Mouse (Mus musculus) lung, postnatal 10 days (tissue): ENCODE data around the gene Cdkl4.
A peak's percentile ranks its signal among the peaks of the same experiment; 100 is the strongest.
"Not testable (repeated sequence)": the region's sequence is repeated elsewhere in the genome, so short reads cannot be mapped to it uniquely, and the experiment has no call there.

Experiments used
- DNase-seq: peaks from one replicate; pipeline ENCODE4 v3.0.0; 2021

Cdkl4 gene

GRCm38 (mm10) chr17:80562792-80563191 lies 14.8 kb downstream of the Cdkl4 start:
- no peak for DNase-seq

GRCm38 (mm10) chr17:80560669-80561401 lies 16.8 kb downstream of the Cdkl4 start:
- DNase-seq: peak; percentile 86

GRCm38 (mm10) chr17:80559745-80560144 lies 17.9 kb downstream of the Cdkl4 start:
- no peak for DNase-seq

GRCm38 (mm10) chr17:80559050-80559449 lies 18.6 kb downstream of the Cdkl4 start:
- DNase-seq: peak; percentile 58

GRCm38 (mm10) chr17:80558583-80558982 lies 19.0 kb downstream of the Cdkl4 start:
- peak; percentile 4 for DNase-seq

- no peak for DNase-seq
Observed at GRCm38 (mm10) chr17:80557461-80557860, 20.2 kb downstream of the Cdkl4 start.

- DNase-seq: peak; percentile 86
Observed at GRCm38 (mm10) chr17:80553318-80554270, 24.0 kb downstream of the Cdkl4 start.

- no peak for DNase-seq
Observed at GRCm38 (mm10) chr17:80552653-80553052, 25.0 kb downstream of the Cdkl4 start.

- DNase-seq: no peak
Observed at GRCm38 (mm10) chr17:80550981-80551380, 26.6 kb downstream of the Cdkl4 start.

GRCm38 (mm10) chr17:80546846-80547245 lies 30.8 kb downstream of the Cdkl4 start:
- no peak for DNase-seq

GRCm38 (mm10) chr17:80546227-80546626 lies 31.4 kb downstream of the Cdkl4 start:
- DNase-seq: no peak

GRCm38 (mm10) chr17:80543646-80544045 lies 34.0 kb downstream of the Cdkl4 start:
- DNase-seq: no peak

- DNase-seq: no peak
Observed at GRCm38 (mm10) chr17:80537136-80537535, 40.5 kb downstream of the Cdkl4 start.

GRCm38 (mm10) chr17:80535633-80536032 lies 42.0 kb downstream of the Cdkl4 start:
- peak; percentile 47 for DNase-seq

- not testable (repeated sequence) for DNase-seq
Observed at GRCm38 (mm10) chr17:80531351-80531750, 46.3 kb downstream of the Cdkl4 start.

- DNase-seq: no peak
Observed at GRCm38 (mm10) chr17:80523231-80523630, 54.4 kb downstream of the Cdkl4 start.

- no peak for DNase-seq
Observed at GRCm38 (mm10) chr17:80522229-80522556, 55.4 kb downstream of the Cdkl4 start.

- DNase-seq: no peak
Observed at GRCm38 (mm10) chr17:80521521-80522228, 55.9 kb downstream of the Cdkl4 start.

GRCm38 (mm10) chr17:80520537-80520936 lies 57.1 kb downstream of the Cdkl4 start:
- DNase-seq: no peak

- DNase-seq: no peak
Observed at GRCm38 (mm10) chr17:80518811-80519210, 58.8 kb downstream of the Cdkl4 start.

GRCm38 (mm10) chr17:80517244-80517643 lies 60.4 kb downstream of the Cdkl4 start:
- peak; percentile 4 for DNase-seq

GRCm38 (mm10) chr17:80515956-80516355 lies 61.7 kb downstream of the Cdkl4 start:
- no peak for DNase-seq

GRCm38 (mm10) chr17:80515513-80515912 lies 62.1 kb downstream of the Cdkl4 start:
- DNase-seq: no peak
